Mouse (Mus musculus) thymus, adult 2 months (tissue): ENCODE data around the gene Hus1.

Source experiments
- CTCF ChIP-seq: fragments of 200-500 bp; IDR thresholded peaks from 2 replicates; pipeline ENCODE4 v1.5.1; 2012; ENCODE audit warnings: mild to moderate bottlenecking, control low read depth, low read length, moderate library complexity, borderline replicate concordance; ENCODE audit not compliant: control insufficient read depth, poor library complexity, insufficient read depth; ENCODE audit errors: extremely low read depth
- POLR2A ChIP-seq: fragments of 200-500 bp; IDR thresholded peaks from 2 replicates; pipeline ENCODE4 v1.6.1; 2012; ENCODE audit warnings: mild to moderate bottlenecking, low read length, control low read depth, moderate library complexity; ENCODE audit not compliant: control insufficient read depth, poor library complexity, insufficient read depth; ENCODE audit errors: extremely low read depth

GRCm38 (mm10) chr11:8968094-8968493 is 42.9 kb downstream of the Hus1 start:
- no peak for TF ChIP-seq CTCF
- TF ChIP-seq POLR2A: no peak
